Mouse (Mus musculus) heart, postnatal 0 days (tissue): ENCODE data around the gene Gdf1.

Experiments
- CTCF ChIP-seq: IDR thresholded peaks from 2 replicates; pipeline ENCODE4 v1.5.1; 2016; ENCODE audit warnings: antibody characterized with exemption, control low read depth, low read depth
- EP300 ChIP-seq: IDR thresholded peaks from 2 replicates; pipeline ENCODE4 v1.6.1; 2016; ENCODE audit warnings: antibody characterized with exemption, low read depth

GRCm38 (mm10) chr8:70376275-70376741 lies 46.7 kb downstream of the Gdf1 start:
- TF ChIP-seq CTCF (no peak), EP300 (no peak)
